Mouse (Mus musculus): ENCODE data around the gene Lrrc74a. TPM values are rescaled to one million over a fixed set of nuclear protein-coding genes. Genes with fewer than 3 reads are reported as not detected.

The Lrrc74a gene
- total RNA-seq, 2 experiments from 2014 or later, result not detected

- DNase-seq (ENCODE audit: low spot score in 2 of 2), result no peak
Observed at GRCm38 (mm10) chr12:86803651-86804307, 69.6 kb downstream of the Lrrc74a start.

- DNase-seq (ENCODE audit: low spot score in 2 of 2), result peak in 1 of 2 experiments; percentile 46
Observed at GRCm38 (mm10) chr12:86804308-86804700, 70.1 kb downstream of the Lrrc74a start.

GRCm38 (mm10) chr12:86804857-86805256, 70.7 kb downstream of the Lrrc74a start:
- DNase-seq (ENCODE audit: low spot score in 2 of 2), result no peak

- no peak for DNase-seq (ENCODE audit: low spot score in 2 of 2)
Observed at GRCm38 (mm10) chr12:86805315-86805714, 71.1 kb downstream of the Lrrc74a start.

GRCm38 (mm10) chr12:86806031-86806922, 72.1 kb downstream of the Lrrc74a start:
- DNase-seq (ENCODE audit: low spot score in 2 of 2), result no peak

- DNase-seq (ENCODE audit: low spot score in 2 of 2), result no peak
Observed at GRCm38 (mm10) chr12:86806923-86807794, 73.0 kb downstream of the Lrrc74a start.

GRCm38 (mm10) chr12:86807795-86808128, 73.6 kb downstream of the Lrrc74a start:
- DNase-seq (ENCODE audit: low spot score in 2 of 2), result no peak

- no peak for DNase-seq (ENCODE audit: low spot score in 2 of 2)
Observed at GRCm38 (mm10) chr12:86808856-86809255, 74.7 kb downstream of the Lrrc74a start.

- DNase-seq (ENCODE audit: low spot score in 2 of 2), result no peak
Observed at GRCm38 (mm10) chr12:86810040-86810439, 75.9 kb downstream of the Lrrc74a start.

- DNase-seq (ENCODE audit: low spot score in 2 of 2), result no peak
Observed at GRCm38 (mm10) chr12:86810725-86811444, 76.7 kb downstream of the Lrrc74a start.

- no peak for DNase-seq (ENCODE audit: low spot score in 2 of 2)
Observed at GRCm38 (mm10) chr12:86812782-86813181, 78.6 kb downstream of the Lrrc74a start.

Other genes starting within 250 kb of the Lrrc74a start
- gene Vash1, start 55.7 kb upstream of the Lrrc74a start, total RNA-seq (2021), result 10 to 100 TPM; 58.1 to 58.7 TPM
- 10 to 100 TPM in 1 of 2 experiments, 1 to 10 TPM in 1; 7.5 to 10.2 TPM for gene Angel1, start 7.9 kb upstream of the Lrrc74a start, total RNA-seq (2021)
- gene Irf2bpl, start 150.4 kb downstream of the Lrrc74a start, total RNA-seq (2021), result 10 to 100 TPM; 43.2 to 44.8 TPM
- 10 to 100 TPM; 21.5 to 31.1 TPM for gene Cipc, start 212.7 kb downstream of the Lrrc74a start, total RNA-seq (2021)

Measured in gastrocnemius, postnatal 4 days (tissue).